Mouse (Mus musculus): ENCODE measurements around the gene Pfn2.
"Not testable (repeated sequence)": the region's sequence is repeated elsewhere in the genome, so short reads cannot be mapped to it uniquely, and the experiment has no call there.

Pfn2 gene

DNA sequence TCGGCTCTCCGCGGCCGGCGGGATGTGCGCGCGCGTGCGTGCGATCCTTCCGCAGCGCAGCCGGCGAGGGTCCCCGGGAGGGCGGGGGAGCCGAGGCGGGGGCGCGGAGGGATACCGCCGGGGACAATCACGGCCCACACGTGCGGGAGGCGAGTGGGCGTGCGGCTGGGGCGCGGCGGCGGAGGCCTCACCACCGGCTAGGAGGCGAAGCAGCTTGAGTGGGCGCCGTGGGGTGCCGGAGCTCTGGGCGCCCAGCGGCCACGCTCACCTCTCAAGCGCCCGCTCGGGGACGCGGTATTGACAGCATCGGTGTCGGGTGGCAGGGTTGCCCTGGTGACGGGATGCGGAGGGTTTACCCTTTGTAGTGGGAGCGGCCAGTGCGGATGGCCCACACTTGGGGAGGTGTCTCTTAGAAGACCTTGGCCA lies at the start of gene Pfn2:
Pfn2 (minus strand) TSS at position 320 of the 426 bp plus-strand sequence.
- peak; percentile 77 for ATAC-seq (ENCODE audit: insufficient number of reproducible peaks, low FRiP score, low TSS enrichment)

DNA sequence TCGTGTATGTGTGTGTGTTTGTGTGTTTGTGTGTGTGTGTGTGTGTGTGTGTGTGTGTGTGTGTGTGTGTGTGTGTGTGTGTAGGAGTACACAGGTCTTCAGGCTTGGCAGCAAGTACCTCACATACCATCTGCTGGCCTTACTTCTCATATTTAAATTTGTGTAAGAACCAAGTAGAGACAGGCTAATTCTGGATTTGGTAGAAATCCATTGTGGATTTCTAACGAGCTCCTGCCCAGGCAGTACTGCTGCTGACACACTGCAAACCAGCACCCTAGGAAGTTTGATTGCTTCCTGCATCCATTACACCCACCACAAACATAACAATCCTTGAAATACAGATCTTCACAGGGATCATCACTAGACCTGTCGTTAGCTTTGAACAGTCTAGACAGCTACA lies 35.1 kb upstream of the Pfn2 start:
- no peak for ATAC-seq (ENCODE audit: insufficient number of reproducible peaks, low FRiP score, low TSS enrichment)

DNA sequence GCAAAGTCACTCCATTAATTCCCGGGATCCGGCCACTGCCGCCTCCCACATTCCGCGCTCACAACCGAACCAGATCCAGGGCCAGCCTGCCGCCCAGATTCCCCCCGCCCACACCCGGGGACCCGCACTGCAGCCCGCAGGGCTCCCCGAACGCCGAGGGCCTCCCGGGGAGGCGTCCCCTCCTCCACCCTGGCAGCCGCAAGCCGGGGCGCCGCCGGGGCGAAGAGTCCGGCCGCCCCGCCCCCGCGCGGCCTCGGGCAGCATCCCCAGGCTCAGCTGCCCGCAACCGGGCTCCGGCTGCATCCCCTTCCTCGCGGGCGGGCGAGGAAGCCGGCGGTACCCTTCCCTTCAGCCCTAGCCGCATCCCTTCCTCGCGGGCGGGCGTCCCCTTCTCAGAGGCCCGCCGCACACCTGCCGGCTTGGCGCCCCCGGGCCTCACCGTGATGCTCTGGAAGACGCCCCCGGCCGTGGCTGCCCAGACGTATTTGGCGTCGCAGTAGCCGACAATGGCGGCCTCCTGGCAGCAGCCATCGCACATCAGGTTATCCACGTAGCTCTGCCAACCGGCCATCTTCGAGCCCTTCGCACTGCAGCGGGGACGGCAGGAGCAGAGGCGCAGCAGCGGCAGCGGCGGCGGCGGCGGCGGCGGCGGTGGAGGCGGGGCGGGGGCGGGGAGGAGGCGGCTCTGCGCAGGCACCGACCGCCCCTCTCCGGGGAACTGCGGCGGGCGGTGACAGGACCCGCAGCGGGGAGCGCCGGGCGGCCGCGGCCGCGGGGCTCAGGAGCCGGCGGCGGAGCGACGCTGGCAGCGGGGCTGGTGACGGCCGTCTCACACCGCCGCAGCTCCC lies 743 bp downstream of the Pfn2 start:
- peak; percentile 59 for ATAC-seq (ENCODE audit: insufficient number of reproducible peaks, low FRiP score, low TSS enrichment)

DNA sequence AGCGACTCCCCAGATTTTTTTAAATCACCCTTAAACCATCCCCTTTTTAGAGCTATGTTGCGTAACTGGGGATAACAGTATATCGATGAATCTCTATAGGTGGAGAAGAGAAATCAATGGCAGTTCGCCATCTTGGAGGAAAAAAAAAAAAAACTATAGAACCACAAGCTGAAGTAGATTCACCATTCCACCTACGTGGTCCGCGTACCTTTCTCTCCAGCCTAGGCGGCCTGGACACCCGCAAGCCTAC lies 1.3 kb downstream of the Pfn2 start:
- no peak for ATAC-seq (ENCODE audit: insufficient number of reproducible peaks, low FRiP score, low TSS enrichment)

DNA sequence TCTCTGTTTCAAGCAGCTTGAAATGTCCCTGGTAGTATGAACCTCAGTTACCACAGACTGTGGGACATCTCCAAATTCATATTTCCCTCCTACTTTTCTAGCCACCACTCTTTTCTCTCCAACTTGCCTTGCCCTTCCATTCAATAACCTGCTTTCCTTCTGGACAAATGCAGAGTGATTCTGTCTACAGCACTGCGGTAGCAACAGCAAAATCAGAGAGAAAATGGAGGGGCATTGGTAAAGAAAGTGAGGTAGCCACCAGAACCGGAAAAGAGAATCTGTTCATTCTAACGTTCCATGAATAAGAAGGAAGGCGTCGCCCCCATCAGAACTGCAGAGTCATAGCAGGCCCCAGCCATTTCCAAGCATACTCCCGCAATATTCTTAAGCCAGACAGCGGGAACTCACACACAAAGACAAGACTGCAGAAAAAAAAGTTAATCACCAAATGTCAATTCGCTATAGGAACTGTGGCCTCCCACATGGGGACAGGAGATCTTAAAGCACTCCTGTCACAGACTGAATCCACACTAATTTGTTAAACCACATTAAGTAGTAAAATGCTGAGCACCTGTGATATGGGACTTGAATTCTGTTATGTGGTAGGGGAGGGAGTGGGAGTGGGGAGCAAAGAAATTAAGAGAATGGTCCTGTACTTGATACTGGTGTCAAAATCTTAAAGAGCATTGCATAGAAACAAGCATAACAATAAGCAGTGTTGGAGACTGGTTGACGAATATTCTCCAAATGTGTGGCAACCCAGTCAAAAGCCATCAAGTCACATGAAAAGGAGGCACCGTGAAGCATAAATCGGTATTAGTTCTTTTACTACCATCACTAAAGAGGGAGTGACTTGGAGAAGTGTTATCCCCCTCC lies 1.9 kb downstream of the Pfn2 start:
- ATAC-seq (ENCODE audit: insufficient number of reproducible peaks, low FRiP score, low TSS enrichment) = no peak

DNA sequence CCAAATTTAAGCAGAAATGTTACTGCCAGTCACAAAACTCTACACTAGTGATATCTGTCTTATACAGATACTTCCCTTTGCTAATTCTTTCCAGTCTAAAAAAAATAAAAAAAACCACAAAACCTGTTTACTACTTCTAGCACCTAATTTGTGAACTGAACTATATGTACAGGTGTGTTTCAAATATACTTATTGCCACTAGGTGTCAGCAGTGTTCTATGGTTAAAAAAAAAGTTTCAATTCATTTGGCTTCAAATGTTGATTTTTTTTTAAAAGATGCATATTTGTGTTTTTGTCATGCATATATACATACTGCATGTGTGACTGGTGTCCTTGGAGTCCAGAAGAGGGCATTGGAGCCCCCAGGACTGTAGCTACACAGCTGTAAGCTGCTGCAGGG lies 4.1 kb downstream of the Pfn2 start:
- ATAC-seq (ENCODE audit: insufficient number of reproducible peaks, low FRiP score, low TSS enrichment) = no peak

DNA sequence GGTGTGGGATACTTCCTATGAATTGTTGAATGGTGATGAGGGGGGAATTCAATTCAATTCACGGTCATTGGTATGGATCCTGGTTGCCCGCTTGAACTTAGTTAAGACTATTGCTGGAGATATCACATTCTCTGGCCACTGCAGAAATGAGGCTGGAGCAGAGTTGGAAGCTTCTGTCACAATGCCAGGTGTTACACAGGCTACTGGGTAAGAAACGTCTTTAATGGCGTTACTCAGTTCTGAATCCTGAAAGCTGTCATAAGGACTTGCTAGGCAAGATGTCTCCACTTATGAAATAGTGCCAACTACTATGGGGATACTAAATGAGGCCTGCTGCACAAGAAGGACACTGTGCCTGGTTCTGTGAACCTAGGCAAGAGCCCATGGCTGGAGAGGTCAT lies 11.0 kb downstream of the Pfn2 start:
- ATAC-seq (ENCODE audit: insufficient number of reproducible peaks, low FRiP score, low TSS enrichment) = no peak

DNA sequence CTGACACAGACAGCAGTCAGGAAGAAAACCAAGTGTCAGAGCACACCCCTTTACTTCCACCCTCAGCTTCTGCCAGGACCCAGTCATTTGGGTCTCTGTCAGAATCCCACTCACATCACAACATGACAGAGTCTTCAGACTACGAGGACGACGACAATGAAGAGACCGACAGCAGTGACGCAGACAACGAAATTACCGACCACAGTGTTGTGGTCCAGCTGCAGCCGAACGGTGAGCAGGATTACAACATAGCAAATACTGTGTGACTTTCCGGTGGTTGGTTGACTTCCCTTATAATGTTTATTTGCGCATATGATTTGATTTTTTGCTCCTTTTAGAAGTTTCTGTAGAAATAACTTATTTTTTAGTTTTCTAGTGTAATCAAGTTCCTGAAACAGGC lies 14.3 kb downstream of the Pfn2 start:
- ATAC-seq (ENCODE audit: insufficient number of reproducible peaks, low FRiP score, low TSS enrichment) = no peak

DNA sequence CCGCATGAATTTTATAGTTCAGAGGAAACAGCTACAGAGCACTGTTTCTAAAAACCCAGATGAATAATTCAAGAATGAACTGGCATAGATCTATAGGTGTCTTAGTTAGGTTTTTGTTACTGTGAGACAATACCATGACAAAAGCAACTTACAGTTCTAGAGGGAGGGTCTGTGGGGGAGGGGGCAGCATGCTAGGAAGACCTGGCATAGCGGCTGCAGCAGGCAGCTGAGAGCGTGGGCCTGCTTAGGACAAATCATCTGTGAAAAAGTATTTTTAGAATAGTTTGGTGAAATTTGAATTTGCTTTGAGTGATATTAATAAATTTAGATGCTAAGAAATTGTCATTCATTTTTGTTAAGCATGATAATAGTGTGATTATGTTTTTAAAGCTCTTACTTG lies 22.0 kb downstream of the Pfn2 start:
- ATAC-seq (ENCODE audit: insufficient number of reproducible peaks, low FRiP score, low TSS enrichment) = no peak

DNA sequence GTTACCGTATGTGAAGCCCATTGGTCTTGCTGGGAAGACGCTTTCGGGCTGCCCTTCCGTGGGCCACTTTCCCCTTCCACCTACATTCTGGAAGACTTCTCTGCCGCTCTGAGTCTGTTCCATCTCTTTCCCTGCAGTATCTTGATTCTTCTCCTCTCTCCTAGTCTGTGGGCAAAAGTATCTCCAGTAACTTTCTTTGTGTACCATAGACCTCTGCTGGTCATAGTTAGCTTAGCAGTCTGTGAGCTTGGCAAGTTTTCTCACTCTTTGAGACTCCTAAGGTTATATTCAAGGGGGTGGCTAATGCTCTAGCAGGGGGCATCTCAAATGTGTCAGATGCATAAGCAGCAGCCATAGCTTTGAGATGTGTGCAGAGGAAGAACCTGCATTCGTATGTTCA lies 32.4 kb downstream of the Pfn2 start:
- ATAC-seq (ENCODE audit: insufficient number of reproducible peaks, low FRiP score, low TSS enrichment) = peak; percentile 26; the same call in 1 of the 2 replicates

DNA sequence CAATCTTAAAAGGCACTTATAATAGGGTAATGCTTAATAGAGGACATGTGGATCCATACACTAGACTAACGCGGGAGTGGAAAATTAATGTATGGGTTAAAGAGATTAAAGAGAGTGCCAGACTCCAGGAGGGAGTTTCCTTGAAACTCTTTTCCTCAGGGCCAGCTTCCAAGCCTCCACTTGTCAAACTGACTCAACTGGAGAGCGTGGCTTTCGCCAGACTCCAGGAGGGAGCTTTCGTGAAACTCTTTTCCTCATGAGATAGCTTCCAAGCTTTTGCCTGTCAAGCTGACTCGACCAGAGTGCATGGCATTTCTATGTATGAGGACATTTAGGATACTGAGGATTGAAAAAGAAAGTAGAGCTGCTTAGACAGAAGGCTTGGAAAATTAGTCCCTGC lies 52.8 kb downstream of the Pfn2 start:
- ATAC-seq (ENCODE audit: insufficient number of reproducible peaks, low FRiP score, low TSS enrichment) = not testable (repeated sequence)

Data from cerebellum, adult (tissue).